Mouse (Mus musculus) thymus, adult 18-20 months (tissue): ENCODE data around the gene Polr2g.

Experiments
- DNase-seq, 2 experiments: peaks; one replicate each; pipeline ENCODE4 v3.0.0; 2022; ENCODE audit warnings: mixed read lengths in 2 of 2

Polr2g gene

GRCm38 (mm10) chr19:8756635-8757387 is 41.6 kb downstream of the Polr2g start, which contains the start of gene Nxf1:
Gene Nxf1, plus strand, starts transcription at chr19:8757073.
- peak; percentile 78 to 83 for DNase-seq

GRCm38 (mm10) chr19:8755652-8756051 is 42.7 kb downstream of the Polr2g start:
- DNase-seq = no peak

GRCm38 (mm10) chr19:8747368-8747767 is 51.0 kb downstream of the Polr2g start:
- no peak for DNase-seq

DNA sequence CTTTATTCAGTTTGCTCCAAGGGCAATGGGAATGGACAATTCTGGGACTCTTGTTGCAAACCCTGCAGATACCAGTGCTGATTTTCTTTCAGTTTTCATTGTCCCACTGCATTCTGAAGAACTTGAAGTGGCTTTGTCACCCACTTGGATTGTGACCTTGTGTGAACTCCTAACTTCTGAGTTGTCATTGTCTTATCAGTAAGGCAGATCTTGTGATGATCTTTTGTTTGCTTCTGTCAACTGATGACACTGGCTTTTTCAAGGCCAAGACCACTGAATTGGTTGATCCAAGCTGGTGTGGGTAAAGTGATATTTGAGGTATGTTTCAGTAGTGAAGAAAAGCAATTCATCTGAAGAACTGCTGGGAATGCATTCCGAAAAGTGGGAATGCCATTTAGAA is 53.0 kb downstream of the Polr2g start:
- no peak for DNase-seq
